Mouse (Mus musculus) right cerebral cortex, postnatal 25 days (tissue): ENCODE results near the gene Hfe.

Source experiments
- DNase-seq: peaks from one replicate; pipeline ENCODE4 v3.0.0; 2022

Hfe gene

DNA sequence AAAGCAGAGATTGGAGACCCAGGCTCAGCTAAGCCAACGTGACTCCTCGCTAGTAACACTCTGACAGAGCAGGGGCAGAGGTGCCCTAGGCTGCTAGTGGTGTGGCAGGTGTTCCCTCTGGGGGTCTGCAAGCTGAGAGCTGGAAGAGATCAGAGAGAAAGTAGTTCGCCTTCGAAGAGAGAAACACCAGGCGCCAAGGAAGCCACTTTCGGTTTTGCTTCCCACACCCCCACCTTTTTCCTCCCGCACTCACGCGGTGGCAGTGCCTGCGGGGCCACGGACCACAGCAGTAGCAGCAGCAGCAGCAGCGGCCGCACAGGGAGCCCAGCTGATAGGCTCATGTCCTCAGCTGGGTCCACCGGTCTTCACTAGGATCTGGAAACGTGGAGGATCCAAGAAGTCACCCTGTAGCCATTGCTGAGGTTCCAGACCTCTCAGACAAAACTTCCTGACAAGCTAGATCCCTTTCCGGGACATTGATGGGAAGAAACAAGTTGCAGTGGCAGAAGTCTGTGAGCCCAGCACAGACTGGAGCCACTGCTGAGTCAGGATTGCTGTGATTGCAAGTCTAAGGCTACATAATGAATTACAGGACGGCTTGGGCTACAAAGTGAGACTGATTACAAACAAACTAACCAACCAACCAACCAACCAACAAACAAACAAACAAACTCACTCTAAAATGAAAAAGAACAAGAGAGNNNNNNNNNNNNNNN lies at the start of gene Hfe:
Gene Hfe (minus strand): TSS at position 481 of the 716 bp plus-strand sequence.
- DNase-seq = peak; percentile 32

DNA sequence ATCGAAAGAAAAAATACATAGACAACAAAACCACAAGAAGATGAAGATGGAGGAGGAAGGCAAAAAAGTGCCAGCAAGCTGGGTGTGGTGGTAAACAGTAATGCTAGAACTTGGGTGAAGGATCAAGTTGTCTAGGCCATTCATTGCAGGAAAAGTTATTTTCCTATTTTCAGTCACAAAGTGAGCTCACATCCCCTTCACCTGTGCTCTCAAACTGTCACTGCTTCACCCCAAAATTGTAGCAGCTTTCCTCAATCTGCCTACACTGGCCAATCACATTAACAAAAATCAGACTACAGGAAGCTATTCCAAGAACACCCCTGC lies 49.2 kb upstream of the Hfe start:
- DNase-seq = no peak

DNA sequence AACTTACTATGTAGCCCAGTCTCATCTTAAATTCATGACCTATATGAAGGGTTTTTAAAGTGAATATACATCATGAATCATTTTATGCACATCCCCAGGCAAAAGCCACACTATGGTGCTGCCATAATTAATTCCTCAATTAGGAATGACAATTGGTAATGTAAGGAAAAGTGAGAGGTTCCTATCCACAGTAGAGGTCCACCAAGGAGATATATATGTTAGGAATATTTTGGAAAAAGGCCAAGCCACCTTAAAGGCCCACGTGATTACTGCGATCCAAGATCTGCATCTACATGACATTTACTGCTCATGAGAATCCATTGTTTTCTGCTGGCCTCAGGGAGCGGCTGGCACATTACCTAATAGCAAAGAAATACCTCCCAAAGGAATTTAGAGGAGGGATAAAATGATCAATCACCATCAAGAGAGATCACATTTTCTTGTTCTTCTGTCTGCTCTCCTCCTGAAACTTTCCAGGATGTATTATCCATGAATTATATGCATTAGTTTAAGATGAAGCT lies 48.7 kb upstream of the Hfe start:
- no peak for DNase-seq

DNA sequence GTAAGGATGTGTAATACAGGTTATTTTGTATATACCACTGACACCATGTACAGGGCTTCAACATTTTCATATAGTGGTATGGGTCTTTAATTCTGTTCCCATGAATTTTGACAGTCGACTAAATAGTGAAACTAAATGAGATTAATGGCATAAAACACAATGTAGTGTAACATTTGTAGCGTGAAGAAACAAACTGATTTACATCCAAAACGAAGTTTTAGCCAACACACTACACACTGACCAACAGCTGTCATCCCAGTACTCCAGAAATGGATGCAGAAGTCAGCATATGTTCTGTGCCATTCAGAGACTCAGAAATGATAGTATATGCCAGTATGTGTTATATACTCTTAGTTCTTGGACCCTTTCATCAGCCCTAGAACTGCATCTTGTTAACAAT lies 47.3 kb upstream of the Hfe start:
- no peak for DNase-seq

DNA sequence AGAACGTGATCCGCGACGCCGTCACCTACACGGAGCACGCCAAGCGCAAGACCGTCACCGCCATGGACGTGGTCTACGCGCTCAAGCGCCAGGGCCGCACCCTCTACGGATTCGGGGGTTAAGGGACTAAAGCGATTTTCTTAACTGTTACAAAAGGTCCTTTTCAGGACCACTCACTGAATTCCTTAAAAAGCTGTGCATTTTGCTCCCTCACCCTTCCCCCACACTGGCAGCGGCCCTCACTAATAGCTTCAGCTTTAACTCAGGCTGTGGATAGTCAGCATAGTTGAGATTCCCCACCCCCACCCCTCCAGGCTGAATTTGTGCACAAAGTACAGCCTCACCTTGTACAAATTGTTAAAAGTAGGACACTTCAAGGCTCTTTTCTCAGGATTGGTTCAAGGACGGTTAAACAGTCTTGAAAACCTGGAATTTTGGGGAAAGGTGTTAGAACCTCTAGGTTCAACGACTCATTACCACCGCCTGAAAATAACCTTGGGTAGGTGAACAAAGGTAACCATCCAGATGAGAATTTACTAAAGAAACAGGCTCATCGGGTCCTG lies 46.6 kb upstream of the Hfe start:
- no peak for DNase-seq

DNA sequence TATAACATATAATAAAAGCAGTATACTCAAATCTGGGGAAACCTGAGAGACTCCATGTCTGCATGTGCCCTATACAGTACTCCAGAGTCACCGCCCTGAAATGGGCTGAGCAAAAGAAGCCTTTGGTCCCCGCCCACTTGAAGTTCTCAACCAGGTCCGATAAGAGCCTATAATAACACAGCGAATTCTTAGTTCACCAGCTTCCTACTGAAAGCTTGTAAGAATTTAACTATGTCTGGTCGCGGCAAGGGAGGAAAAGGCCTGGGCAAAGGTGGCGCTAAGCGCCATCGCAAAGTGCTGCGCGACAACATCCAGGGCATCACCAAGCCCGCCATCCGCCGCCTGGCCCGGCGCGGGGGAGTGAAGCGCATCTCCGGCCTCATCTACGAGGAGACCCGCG lies 46.1 kb upstream of the Hfe start, which contains the start of gene Hist1h4b:
Gene Hist1h4b (plus strand): TSS at position 224 of the 400 bp plus-strand sequence.
- DNase-seq = peak; percentile 86

DNA sequence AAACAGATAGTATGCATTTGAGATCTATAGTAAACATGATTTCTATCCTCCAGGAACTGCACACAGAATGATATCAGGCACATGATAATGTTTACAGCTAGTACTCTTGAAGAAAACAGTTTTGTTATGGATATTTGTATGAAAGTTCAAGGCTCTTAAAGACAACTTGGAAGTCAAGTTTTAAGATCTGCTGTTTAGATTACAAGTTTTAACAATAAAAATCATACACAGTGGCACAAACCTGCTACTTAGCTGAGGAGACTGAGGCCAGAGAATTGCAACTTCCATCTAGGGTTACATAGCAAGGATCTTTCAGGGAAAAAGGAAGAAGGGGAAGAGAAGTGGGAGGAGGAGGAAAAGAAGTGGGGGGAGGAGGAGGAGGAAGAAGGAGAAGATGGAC lies 44.3 kb upstream of the Hfe start:
- DNase-seq = no peak

DNA sequence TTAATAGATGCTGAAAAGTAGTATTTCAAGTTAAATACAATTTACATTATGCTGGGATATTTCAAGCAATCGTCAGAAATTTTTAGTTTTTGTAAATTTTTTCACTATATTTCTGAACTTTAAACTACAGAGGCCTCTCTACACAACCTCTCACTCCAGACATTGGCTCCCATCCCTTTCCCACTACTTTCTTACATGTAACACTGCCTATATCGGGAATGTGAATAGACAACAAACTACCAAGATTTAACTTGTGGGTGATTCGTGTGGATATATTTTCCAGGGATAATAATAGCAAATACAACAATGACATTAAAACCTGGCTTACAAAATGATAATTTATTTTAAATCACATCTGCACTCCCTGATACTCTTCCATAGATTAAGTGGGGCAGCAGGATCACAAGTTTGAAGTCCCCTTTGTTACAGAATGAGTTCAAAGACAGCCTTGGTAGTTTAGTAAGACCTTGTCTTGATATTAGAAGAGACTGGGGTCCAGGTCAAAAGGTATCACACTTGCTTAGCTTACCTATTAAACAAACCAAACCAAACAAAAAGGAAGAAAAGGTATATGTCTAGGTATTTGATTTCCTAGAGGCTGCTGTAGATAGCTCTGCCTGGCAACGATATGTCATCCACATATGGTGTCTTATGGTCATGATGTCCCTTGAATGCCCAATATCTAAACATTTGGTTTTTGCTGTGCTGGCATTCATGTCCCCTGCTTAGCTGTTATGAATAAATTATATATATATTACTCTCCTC lies 42.8 kb upstream of the Hfe start:
- DNase-seq = no peak

DNA sequence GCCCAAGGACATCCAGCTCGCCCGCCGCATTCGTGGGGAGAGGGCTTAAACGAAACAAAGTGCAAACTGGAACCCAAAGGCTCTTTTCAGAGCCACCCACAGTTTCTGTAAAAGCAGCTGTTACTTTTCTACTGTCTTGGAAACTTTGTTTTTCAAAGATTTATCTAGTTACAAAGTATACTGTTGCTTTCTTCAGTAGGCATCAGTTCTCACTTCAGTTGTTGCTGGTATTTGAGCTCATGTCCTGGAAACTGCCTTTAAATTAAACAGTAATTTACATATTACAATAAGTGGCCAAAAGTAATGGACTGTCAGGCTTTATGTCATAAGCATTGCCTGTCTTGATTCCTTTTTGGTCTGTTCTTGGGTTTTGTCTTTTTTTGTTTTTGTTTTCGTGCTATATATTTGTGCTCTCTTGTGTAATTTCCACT lies 42.1 kb upstream of the Hfe start:
- DNase-seq = no peak

DNA sequence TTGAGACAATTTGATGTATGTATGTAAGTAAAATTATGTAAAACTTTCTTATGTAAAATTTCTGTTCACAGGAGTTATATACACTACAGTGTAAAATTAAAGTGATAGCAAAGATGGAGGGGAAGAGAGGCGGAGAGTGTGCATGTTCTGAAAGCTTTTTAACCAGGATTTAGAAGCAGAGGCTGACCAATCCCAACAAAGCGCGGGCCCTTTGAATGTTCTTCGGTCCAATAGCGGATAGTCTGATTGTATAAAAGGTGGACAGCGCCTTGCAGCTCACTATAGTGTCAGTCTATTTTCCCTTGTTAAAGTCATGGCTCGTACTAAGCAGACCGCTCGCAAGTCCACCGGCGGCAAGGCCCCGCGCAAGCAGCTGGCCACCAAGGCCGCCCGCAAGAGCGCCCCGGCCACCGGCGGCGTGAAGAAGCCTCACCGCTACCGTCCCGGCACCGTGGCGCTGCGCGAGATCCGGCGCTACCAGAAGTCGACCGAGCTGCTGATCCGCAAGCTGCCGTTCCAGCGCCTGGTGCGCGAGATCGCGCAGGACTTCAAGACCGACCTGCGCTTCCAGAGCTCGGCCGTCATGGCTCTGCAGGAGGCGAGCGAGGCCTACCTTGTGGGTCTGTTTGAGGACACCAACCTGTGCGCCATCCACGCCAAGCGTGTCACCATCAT lies 41.5 kb upstream of the Hfe start, which contains the start of gene Hist1h3b:
Gene Hist1h3b (plus strand): TSS at position 201 of the 675 bp plus-strand sequence.
- peak; percentile 87 for DNase-seq

DNA sequence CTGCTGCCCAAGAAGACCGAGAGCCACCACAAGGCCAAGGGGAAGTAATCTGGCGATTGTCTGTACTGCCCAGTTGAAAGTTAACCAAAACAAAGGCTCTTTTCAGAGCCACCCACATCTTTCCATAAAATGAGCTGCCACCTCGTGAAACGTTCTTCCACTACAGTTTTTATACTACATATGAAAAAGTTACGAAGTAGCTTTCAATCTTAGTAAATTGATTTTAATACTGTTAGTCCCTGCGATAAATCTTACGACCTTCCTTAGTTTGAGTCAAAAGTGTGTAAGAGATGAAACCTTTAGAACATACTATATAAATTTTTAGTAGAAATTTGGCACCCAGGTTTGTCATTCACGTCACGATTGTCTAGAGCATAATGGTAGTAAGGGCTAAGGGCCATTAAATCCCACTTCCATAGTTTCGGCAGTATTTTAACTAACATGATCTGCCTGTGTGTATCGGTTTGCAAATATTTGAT lies 40.9 kb upstream of the Hfe start:
- no peak for DNase-seq

DNA sequence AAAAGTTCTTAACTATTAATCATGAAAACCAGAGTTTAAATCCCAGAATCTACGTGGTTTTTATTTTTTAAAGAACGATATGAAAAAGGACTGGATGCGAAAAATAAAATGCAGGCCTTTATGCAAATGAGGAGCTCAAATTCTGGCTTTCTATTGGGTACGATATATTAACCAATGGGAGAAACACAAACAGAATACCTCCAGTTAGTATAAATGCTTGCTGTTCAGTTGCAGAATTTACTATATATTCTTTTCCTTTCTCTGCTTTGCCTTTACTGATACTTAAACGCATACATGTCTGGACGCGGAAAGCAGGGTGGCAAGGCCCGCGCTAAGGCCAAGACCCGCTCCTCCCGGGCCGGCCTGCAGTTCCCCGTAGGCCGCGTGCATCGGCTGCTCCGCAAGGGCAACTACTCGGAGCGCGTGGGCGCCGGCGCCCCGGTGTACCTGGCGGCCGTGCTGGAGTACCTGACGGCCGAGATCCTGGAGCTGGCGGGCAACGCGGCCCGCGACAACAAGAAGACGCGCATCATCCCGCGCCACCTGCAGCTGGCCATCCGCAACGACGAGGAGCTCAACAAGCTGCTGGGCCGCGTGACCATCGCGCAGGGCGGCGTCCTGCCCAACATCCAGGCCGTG lies 40.3 kb upstream of the Hfe start, which contains the start of gene Hist1h2ab:
Gene Hist1h2ab (plus strand): TSS at position 288 of the 639 bp plus-strand sequence.
- DNase-seq = peak; percentile 63

DNA sequence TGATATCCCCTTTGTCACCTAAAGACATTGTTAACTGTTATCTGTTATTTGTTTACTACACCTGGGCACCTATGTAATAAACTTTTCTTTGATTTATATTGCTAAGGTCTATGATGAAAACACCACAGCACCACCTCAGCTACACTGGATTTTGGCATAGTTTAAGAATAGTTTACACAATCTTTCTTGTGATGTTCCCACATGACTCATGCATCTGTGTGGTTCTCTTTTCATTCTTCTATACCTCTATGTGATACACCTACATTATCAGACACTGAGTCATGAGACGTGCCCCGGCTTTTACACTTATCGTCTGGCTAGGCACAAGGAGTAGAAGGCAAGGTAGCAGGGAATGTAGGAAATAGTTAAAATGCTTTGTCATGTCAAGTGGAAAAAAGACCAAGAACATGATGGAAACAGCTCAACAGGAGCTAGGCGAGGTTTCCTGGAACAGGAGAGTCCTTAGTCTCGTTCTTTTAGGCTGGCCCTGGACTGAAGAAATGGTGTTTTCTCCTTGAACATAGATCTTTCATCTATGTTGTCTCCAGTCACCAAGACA lies 39.0 kb upstream of the Hfe start:
- no peak for DNase-seq

DNA sequence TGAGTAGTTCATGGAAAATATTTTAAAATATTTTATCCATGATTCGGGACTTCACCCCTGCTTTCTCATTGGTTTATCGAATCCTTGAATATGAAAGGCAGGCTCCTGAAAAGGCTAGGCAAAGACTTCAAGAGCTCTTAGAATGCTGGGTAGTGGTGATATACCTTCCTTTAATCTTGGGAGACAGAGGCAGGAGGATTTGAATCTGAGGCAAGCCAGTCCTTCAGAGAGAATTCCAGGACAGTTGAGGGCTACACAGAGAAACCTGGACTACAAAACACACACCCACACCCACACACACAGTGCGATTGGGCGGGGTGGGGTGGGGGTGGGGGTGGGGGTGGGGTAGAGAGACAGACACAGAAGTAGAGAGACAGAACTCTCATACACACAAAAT lies 37.2 kb upstream of the Hfe start:
- no peak for DNase-seq

DNA sequence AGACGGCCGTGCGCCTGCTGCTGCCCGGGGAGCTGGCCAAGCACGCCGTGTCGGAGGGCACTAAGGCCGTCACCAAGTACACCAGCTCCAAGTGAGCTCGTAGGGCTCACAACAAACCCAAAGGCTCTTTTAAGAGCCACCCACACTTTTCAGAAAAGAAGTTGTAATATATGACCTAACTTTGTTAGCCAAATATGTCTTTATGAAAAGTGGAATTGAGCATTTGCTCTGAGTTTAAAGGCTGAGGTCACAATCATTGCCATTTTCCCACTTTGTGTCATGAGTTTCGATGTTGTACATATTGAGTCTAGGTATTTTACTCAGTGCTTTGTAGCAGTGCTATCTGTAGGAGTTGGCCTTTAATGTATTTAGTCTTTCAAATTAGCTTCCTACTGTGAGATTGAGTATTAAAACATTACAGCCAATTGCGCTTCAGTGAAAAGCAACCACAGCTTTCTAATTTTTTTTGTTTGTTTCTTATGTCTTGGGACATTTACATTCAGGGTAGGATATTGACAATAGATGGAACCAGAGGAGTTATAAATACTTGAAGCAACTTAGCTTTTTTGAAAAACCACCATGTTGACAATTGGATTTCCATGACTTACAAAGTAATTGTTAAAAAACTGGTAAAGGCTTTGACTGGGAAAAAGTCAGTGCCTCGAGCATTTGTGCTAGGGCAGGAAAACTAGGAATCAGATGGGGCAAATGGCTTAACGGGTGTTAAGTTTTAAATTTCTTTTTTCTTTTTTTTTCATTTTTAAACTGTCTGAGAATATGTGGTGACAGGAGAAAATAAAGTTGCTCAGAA lies 36.6 kb upstream of the Hfe start:
- DNase-seq = no peak

DNA sequence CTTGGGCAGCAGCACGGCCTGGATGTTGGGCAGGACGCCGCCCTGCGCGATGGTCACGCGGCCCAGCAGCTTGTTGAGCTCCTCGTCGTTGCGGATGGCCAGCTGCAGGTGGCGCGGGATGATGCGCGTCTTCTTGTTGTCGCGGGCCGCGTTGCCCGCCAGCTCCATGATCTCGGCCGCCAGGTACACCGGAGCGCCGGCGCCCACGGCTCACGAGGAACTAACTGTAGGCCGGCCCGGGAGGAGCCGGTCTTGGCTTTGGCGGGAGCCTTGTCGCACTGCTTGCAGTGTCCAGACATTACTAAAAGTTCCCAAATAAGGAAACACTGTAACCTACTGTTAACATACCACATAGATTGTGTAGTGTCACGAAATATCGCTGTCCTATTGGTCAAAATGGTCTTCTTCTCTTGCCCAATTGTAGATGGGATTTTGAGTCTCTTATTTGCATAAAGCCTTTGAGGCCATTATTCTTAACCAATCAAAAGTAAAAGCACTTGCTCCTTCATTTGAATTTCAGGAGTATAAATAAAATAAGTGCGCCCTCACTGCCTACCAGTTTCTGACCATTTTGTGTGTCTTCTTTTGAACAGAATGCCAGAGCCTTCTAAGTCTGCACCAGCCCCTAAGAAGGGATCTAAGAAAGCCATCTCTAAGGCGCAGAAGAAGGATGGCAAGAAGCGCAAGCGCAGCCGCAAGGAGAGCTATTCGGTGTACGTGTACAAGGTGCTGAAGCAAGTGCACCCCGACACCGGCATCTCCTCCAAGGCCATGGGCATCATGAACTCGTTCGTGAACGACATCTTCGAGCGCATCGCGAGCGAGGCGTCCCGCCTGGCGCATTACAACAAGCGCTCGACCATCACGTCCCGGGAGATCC lies 35.8 kb upstream of the Hfe start, which contains the start of gene Hist1h2bb:
Gene Hist1h2bb (plus strand): TSS at position 534 of the 880 bp plus-strand sequence.
- DNase-seq = peak; percentile 81

DNA sequence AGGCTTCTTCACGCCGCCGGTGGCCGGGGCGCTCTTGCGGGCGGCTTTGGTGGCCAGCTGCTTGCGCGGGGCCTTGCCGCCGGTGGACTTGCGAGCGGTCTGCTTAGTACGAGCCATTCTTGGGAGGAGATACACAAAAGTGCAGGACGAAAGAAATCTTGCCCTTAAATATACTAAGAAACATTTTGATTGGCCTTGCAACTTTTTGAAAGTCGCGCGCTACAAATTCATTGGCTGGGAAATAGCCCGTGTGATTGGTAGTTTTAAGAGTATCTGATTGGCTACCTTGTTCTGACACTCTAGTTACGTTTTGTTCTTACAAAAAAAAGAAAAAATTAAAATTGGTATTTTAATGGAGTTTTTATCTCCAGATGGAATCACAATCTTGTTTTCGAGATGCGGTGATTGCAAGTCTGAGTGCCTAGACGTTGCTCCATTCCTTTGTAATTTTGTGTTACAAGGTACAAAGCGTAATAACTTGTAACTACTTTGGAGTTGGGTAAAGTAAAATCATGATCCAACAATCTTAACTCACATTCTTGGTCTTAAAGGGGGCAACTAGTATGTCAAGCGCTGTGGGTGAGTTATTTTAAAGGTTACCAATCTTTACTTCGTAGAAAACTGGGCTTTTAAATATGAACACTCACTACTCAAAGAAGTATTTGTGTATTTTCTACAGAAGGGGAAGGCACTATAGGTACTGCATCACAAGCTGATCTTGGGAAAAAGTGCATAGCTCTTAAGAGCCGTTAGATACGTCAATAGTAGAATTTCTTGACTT lies 34.9 kb upstream of the Hfe start, which contains the start of gene Hist1h3c:
Gene Hist1h3c (minus strand): TSS at position 222 of the 781 bp plus-strand sequence.
- DNase-seq = peak; percentile 77

DNA sequence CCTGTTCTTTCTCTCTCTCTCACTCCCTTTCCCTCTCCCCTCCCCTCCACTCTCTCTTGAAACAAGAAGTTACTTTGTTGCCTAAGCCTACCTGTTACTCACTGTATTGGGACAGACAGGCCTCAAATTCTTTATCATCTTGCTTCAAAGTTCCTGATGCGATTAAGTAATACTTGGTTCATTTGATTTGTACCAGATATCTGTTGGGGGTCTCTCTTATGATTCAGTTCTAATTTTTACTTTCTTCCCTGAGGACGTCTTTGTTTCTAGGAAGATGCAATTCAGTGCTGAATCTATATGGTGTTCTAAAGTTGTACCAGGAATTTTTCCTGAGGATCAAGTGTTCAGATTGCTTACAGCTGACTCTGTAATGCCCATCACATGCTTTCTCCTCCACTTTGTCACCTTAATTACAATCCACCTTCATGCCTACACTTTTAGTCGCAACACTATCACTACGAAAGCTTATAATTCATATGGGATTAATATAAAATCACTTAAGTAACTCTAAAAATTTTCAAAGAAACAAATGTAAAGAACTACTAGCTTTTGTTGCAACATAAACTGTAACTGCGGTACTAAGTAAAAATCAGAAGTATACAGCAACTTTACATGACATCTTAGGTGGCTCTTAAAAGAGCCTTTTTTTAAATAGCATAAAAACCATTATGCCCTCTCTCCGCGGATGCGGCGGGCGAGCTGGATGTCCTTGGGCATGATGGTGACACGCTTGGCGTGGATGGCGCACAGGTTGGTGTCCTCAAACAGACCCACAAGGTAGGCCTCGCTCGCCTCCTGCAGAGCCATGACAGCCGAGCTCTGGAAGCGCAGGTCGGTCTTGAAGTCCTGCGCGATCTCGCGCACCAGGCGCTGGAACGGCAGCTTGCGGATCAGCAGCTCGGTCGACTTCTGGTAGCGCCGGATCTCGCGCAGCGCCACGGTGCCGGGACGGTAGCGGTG lies 34.0 kb upstream of the Hfe start:
- no peak for DNase-seq
